Mouse (Mus musculus) layer of hippocampus, postnatal 36 days (tissue): ENCODE measurements at regions not wholly inside any gene's neighbourhood (a gene's known extent, or its start where the extent isn't known, plus 50 kb on each side); places are given as distances from the start of the nearest gene placed in this dataset.
"Not testable (repeated sequence)": the region's sequence is repeated elsewhere in the genome, so short reads cannot be mapped to it uniquely, and the experiment has no call there.

ENCODE experiments used
- DNase-seq, 2 experiments: peaks; one replicate each; pipeline ENCODE4 v3.0.0; 2022

DNA sequence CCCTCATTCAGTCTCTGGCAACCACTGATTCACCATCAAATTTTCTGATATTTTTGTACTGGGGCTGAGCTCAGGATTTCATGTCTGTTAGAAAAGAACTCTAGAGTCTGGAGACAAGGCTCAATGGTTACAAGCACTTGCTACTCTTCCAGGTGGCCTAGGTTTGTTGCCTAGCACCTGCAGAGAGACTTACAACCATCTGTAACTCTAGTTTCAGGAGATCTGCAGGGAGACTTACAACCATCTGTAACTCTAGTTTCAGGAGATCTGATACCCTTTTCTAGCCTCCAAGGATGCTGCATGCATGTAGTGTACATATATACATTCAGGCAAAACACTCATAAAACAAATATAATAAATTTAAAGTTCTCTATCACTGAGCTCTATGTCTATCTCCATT lies 166.1 kb downstream of the Akr1d1 start:
- DNase-seq: no peak

DNA sequence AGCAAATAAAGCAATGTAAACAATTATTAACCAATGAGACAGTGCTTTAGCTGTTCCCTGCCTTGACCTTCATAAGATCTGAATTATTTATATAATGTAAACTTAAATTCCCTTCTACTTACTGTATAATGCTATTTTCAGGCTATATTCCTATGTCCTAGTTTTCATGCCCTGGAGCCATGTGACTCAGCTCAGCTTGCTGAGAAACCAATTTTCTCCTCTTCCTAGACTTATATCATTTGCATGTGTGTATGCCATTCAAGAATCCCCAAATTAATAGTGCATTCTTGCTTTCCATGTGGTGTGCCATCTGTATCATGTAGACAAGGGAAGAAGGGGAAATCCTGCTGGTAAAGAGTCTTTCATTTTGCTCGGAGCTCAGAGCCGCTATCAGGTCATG lies 166.7 kb upstream of the Trim24 start:
- no peak for DNase-seq

DNA sequence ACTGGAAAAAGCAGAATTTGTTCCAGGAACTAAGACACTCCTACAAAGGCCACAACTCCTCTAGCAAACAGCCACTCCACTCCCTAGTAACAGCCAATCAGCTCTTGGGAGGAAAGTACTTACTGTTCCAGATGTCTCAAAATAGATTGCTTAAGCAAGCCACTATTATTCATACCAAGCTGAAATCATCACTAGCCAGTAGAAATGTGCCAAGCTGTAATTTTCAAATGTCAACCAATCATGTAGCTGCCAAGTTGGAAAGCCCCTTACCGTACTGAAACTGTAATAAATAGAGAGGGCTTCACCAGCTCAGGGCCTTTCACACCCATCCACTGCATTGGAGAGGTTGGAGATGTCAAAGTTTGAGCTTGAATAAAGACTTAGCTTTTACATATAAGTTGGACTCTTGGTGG lies 164.9 kb upstream of the Trim24 start:
- DNase-seq: no peak

DNA sequence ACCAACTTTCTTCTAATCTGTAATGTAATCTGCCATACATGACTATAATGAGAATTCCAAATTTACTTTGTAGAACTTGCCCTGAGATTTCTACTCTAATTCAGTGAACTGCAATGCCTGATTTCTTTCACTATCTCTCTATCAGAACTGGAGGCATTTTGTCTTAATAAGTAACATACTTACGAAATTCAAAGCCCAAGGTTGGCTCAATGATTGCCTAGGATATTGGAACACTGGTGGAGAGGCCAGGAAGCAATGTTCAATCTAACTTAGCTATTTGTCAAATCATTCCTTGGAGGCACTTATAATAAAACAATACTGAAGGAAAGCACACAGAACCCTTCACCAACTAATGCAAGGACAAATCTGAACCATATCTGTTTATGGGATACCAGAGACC lies 162.9 kb upstream of the Trim24 start:
- not testable (repeated sequence) for DNase-seq

DNA sequence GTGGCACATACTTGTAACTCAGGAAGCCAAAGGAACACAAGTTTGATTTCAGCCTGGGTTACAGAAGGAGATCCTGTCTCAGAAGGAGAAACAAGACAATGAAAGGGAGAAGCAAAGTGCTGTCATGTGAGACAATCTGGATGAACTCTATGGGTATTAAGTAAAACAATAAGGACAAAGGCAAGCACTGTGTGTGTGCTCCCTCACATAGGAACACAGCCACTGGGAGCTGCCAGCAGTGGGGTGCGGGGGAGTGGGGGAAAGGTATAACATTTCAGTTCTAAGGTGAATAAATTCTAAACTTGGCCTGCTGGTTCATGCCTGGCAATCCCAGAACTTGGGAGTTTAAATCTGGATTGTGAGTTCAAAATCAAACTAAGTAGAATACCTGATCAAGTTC lies 158.8 kb upstream of the Trim24 start:
- no peak for DNase-seq

DNA sequence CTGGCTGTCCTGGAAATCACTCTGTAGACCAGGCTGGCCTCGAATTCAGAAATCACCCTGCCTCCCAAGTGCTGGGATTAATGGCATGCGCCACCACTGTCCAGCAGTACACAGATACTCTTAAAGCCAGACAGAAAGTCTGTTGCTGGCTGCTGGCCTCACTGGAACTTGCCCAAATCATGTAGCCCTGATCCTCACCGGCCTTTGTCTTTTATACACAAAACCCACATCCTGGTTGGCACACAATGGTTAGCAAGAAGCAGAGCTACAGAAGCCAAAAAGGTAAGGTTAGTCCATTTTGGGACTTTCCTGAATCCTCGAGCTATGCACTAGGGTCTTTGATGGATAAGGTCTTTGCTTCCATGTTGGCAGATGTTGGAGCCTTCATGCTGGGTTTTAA lies 157.2 kb upstream of the Trim24 start:
- DNase-seq: no peak

DNA sequence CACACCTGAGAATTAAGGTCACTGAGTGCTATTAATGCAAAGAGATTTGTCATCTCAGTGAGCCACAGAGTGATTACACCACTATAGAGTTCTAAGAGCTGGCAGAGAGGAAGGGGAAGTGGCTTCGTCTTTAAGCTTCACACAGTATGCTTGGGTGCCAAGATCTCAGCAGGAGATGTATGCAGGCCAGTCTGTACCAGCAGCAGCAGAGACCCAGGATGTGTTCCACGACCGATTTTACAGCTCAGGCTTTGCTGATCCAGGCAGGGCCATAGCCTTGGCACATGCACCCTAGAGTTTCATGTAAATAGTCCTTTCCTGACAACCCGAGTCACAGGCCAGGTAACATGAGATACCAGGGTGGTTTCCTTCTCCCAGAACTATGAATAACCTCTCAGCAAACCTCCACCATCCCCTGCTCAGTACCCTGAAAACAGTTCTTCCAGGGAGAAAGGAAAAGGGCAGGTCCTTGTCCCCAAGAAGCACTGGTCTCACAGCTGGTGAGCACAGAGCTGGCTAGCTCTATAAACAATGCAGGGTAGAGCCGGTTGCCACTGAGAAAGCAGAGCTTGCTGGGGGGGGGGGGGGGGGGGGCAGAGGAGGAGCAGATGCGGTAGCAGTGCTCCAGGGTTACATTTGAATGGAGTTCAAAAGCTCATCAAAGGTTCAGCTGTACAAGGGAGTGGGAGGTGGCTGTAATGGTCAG lies 156.2 kb upstream of the Trim24 start:
- no peak for DNase-seq

DNA sequence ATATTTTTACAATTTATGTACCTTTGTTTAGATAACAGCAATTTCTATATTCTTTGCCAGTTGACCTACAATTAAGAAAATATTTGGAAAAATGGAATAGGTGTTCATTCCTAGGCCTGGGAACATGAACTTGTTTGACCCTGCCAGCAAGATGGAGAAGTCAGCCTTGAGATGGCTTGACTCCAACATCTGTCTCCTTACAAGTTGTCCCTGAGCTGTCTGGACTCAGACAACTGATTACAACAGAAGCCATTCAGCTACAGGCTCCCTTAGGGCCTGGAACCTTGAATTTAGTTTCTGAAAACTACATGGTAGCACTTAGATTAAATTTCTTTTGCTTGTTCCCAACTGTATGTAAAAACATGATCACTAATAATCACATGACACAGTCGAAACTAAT lies 148.9 kb upstream of the Trim24 start:
- no peak for DNase-seq

DNA sequence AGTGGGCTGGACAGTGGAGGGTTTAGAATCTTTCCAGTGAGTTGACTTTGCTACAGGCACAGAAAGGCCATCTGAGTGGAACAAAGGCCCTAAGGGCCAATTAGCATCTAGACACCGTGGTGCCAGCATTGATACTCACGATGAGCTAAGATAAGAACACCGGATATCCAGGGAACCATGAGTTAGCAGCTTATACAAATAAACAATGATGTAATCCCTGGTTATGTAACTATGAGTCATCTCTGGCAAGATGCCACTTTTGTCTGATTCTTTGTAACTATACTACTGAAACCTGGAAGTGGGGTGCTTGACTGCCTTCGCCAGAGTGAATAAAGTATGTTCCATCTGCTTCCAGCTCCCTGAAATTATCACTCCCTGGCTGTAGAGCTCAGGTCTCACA lies 147.3 kb upstream of the Trim24 start:
- DNase-seq: no peak

DNA sequence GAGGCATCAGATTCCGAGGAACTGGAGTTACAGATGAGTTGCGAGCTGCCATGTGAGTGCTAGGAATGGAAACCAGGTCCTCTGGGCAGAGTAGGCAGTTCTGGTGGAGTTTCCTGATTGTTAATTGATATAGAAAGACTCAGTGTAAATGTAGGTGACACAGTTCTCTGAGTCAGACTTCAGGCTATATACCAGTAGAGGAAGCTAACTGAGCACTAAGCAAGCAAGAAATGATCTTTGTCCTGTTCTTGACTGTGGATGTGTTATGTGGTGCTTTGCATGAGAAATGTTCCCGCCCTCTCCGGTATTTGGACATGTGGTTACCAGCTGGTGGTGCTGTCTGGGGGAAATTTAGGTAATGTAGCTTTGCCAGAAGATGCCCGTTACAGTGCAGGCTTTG lies 146.4 kb upstream of the Trim24 start:
- DNase-seq: no peak

DNA sequence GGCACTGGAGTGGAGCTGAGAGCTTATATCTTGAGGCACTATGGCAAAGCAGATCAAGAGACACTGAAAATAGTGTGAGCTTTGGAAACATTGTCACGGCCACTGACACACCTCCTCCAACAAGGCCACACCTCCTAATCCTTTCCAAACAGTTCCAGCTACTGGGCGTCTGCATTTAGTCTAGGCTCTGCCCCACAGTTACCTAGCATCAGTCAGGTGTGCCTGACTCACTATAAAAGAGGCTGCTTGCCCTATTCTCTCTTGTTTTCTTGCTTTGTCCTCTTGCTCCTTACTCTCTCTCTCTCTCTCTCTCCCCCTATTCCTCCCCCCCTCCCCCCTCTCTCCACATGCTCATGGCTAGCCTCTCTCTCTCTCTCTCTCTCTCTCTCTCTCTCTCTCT lies 142.0 kb upstream of the Trim24 start:
- DNase-seq: no peak

DNA sequence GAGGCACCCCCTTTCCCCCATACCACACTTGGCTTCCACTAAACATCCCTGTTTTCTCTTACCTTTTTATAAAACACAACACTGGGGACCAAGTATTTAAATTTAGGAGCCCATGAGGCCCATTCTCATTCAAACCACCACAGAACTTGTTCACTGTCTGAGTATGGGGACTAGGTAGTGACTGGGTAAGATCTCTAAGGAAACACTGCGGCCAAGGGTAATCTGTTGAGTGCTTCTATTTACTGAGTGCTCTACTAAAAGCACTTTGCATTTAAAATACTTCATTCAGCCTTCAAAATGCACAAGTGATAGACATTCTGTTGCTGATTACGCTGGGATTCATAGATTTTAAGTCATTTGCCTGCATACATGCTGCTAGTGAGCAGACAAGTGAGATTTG lies 141.4 kb upstream of the Trim24 start:
- DNase-seq: no peak

DNA sequence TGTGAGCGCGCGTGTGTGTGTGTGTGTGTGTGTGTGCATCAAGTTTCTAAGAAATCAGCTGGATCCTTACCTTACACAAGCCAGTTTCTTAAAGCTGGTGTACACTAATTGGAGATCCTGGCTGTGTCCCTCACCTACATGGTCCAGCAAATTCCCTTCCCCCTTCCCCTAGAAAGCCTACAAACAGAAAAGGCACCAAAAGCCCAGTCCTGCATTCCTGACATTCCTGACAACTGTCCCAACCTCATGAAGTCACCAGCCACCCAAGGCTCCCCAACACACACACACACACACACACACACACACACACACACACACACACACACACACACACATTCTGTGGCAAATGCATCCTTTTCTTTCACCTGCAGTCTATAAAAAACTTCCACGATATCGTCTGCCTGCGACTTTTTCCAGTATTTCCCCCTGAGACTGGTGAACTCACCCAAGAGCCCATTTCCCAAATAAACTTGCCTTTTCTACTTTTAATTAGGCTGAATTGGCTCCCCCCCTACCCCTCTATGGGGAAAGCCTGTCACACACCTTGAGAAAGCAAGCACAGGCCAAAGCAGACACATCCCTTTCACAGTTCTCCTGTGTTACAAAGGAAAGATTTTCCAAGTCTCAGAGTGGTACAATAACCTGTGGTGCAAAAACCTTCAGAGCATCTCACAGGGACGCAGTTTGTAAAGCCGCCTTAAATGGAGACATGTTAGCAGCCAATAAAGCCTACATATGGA lies 139.9 kb upstream of the Trim24 start:
- DNase-seq: no peak

DNA sequence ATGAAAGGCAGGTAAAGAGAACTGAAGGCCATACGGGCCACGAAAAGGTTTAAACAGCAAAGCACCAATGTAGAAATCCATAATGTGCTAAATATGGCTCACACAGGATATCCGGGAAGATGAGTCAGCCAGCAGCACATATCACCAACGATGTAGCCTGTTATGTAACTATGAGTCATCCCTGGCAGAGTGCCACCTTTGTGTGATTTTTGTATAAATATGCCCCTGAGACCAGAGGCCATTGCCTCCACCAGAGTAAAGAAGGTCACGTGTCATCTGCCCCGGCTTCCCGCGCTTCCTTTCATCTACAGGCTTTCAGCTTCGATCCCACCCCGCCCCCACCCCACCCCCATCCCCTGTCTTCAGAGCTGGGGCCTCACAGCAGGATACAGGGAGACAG lies 138.2 kb upstream of the Trim24 start:
- DNase-seq: peak; percentile 8 to 11

DNA sequence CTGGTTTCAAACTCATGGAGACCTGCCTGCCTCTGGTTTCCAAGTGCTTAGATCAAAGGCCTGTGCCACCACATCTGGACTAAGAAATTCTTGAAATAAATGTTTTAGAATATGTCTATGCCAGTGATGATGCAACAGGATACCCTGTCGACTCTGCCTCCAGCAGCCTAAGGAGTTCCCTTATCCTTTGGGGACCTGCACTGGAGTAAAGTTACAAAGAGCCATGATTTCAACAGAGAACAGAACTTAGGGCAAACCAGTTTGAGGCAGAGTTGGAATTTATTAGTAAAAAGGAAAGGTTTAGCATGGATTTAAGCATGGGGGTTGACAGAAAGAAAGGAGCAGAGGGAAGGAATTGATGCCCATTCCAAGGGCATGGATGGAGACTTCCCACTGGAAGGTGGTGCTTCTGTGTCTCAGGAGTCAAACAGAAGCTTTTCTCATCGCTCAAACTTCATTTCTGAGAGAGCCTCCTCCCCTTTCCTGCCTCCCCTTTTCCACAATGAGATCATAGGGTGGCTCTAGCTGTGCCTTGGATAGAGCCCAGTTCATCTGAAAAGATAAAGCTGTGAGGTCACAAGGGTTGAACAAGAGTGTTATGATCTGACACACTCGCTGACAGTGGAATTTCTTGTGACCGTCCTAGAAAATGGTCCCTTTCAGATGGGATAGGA lies 135.2 kb upstream of the Trim24 start:
- DNase-seq: no peak

DNA sequence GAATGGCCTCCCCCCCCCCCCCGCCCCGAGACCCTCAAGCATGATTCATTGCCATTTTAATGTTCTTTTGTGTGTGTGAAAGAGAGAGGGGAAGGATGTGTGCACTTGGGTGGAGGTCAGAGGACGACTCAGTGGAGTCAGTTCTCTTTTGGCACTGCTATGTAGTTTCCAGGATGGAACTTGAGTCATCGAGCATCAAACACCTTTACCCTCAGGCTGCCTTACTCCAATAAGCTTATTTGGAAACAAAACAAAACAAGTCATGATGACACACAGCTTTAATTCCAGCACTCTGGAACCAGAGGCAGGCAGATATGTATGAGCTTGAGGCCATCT lies 134.7 kb upstream of the Trim24 start:
- DNase-seq: no peak

DNA sequence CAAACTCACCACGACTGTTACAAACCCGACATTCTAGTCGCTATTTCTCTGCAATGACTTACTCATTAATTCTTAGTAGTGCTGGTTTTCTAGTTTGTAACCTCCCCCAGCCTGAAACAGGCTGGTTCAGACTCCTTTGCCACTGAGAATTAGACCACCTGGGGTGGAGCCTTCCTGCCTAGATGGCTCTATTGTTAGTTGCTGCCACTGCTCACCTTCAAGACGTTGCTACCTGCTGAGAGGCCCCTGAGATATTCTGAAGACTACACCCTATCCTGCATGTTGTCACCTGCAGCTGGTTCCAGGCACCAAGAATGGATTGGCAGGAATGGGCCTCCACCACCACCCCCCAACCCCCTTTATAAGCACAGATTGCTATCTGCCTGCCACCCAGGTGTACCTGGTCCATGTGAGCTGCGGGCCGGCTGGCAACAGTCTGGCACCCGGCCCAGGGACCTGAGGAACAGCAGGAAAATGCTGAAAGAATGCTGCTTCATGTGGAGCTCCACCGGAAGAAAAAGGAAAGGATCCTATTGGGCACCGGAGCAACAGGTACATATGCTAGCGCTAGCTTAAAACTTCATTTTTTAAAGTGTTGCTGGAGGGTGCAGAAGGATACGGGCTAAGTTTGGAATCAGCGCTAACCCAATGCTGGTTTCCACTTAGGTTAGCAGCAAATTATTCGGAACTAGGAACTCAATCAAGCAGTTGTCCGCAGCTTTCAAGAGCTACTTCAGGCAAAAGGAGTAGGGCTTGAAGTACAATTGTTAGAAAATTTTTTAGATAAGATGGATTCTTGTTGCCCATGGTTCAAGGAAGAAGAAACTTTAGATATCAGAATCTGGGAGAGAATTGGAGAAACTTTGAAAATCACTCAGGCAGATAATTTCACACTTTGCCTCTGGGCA lies 129.4 kb upstream of the Trim24 start:
- no peak for DNase-seq

DNA sequence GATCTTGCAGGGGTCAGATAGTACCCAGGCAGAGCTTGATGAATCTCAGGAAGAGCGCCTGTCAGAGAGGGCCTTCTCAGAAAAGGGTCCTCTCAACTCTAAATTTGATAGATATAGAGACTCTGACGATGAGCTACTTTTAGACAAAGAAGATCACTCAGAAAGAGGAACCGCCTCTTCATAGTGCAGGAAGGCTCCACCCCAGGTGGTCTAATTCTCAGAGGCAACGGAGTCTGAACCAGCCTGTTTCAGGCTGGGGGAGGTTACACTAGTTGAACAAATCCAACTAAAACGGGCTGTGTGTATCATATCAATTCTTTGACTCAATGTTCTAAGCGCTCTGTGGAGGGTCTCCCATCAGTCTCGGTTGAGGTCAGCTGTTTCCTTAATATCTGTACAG lies 128.7 kb upstream of the Trim24 start:
- not testable (repeated sequence) for DNase-seq

DNA sequence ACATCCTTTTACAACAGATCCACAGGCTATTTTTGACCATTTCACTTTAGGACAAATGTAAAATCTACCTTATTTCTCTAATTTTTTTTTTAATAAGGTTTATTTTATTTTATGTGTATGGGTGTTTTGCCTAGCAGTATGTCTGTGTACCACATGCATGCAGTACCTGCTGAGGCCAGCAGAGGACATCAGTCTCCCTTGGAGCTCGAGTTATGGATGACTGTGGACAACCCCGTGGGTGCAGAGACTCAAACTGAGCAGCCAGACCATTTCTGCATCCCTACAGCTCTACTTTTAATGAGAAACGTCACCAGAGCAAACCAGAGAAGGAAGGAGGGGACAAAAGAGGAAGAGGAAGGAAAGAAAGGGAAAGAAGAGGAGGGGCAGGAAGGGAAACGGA lies 125.9 kb upstream of the Trim24 start:
- no peak for DNase-seq

DNA sequence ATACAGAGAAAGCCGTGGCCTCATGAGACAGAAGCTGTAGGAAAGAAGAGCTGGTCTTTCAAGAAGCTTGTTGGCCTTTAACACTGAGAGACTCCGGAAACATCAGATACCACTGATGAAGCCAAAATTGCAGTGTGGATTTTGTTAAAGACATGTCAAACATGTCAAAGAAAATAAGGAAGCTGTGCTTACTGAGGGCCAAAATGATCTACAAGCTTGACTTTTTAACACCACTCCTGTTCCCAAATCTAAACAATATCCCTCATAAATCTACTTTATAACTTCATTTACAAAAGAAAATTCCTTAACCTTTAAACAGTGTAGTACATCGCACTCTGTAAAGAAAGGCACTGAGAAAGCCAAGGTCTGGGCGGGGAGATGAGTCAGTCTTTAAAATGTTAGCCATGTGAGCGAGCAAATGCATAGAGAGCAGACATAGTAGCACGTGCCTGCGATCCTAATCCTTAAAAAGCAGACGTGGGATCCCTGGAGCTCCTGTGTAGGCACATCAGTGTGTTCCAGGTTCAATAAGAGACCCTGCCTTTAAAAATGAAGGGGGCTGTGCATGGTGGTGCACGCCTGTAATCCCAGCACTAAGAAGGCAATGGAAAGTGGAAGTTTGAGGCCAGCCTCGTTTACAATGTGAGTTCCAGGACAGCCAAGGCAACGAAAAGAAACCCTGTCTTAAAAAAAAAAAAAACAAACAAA lies 125.1 kb upstream of the Trim24 start:
- no peak for DNase-seq

DNA sequence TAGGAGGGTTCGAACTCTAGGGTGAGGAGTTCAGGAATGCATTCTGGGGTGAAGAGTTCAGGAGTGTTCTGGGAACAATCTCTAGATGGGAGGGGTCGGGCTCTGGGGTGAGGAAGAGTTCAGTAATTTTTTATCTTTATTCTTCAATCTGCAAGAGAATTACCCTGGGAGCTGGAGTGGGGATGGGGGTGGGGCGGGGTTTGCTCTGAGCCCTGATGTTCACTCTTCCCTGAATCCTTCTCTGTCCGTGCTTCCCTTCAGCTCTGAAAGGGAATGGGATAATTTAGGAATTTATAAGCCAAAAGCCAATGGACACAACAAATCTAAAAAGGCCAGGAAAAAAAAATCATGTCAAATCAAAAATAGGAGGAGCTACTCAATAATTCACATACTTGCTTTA lies 122.8 kb upstream of the Trim24 start:
- DNase-seq: not testable (repeated sequence)

DNA sequence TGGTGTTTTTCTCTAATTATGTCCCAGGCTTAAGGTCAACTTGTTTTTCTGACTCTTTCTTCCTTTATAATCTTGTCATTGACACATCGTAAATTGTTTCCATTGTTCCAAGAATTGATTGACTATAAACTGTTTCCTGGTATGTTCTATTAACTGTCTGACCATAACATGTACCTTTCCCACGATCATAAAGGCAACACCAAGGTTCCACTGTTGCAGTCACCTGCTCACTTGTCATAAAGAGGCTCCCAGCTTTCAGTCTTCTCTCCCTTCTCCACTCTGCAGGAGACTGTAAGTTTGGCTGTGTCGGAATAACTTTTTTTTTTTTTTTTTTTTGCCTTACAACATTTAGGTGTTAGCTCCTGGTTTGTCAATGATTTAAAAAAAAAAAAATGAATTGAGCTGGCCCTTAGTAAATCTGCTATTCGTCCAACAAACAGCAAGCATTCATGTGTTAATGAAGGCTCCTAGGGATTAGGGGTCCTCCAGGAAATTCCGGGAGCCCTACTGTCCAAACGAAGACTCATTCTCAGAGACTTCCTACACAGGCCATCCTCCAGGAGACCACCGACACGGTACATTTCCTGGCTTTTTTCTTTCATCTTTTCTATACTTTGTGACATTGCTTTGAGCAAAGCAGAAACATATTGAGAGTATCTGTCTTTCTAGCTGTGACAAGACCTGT lies 122.2 kb upstream of the Trim24 start:
- DNase-seq: no peak
